Mouse (Mus musculus): ENCODE results near the gene Fam50a. TPM values are rescaled to one million over a fixed set of nuclear protein-coding genes. Genes with fewer than 3 reads are reported as not detected.
A peak's percentile ranks its signal among the peaks of the same experiment; 100 is the strongest.

The Fam50a gene
- total RNA-seq (2017): 85.7 and 97.0 TPM in 2 replicates

- ATAC-seq (ENCODE audit: extremely low read depth, insufficient number of reproducible peaks, low FRiP score, poor library complexity, severe bottlenecking): peak; percentile 97
Observed at GRCm38 (mm10) chrX:74312540-74313464, at the start of gene Fam50a. TSS of gene Fam50a (plus strand) at chrX:74313033.

DNA sequence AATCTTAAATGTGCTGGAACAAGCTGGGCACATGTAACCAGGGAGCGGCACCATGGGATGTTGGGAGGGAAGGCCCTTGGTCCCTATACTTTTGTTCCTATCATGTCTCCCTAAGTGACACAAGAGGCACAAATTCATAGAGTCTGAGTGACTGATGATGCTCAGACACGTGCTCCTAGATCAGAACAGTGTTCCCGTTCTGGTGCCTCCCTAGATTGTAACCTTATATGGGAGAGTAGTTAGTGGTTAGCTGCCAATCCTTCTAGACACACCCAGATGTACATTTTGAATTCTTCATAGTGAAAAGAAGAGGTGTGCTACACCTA, 43.1 kb upstream of the Fam50a start:
- ATAC-seq (ENCODE audit: extremely low read depth, insufficient number of reproducible peaks, low FRiP score, poor library complexity, severe bottlenecking): no peak

- peak; percentile 96 for ATAC-seq (ENCODE audit: extremely low read depth, insufficient number of reproducible peaks, low FRiP score, poor library complexity, severe bottlenecking)
Observed at GRCm38 (mm10) chrX:74270062-74270901, 42.6 kb upstream of the Fam50a start, which contains the start of gene Rpl10. TSS of gene Rpl10 (plus strand) at chrX:74270812.

DNA sequence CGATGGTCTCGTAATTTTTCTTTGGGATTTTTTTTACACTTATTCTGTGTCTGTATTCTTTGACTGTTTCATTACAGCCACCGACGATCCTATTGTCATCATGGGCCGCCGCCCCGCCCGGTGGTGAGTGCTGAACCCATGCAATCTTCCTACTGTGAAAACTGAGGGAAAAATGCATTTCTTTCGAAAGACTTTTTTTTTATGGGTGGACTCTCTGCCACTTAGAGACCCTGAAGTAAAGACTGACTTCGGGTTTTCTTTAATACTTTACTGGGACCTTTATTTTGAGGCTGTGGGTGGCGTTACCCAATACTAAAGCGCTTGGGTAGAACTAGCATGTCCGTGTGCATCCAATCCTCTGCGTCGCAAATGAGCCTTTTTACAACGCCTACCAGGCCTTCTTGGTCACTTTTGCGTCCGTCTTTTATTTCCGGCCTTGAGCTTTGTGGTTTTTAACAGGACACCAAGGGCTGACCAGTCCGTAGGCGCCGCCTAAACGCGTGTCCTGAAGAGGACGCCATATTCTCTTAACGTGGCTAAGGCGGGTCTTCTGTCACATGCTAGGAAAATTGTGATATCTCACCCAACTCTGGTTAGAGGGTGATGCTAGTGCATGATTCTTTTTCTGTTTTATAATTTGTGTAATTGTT, 41.8 kb upstream of the Fam50a start:
- ATAC-seq (ENCODE audit: extremely low read depth, insufficient number of reproducible peaks, low FRiP score, poor library complexity, severe bottlenecking): no peak

GRCm38 (mm10) chrX:74273422-74274322, 39.2 kb upstream of the Fam50a start:
- ATAC-seq (ENCODE audit: extremely low read depth, insufficient number of reproducible peaks, low FRiP score, poor library complexity, severe bottlenecking): no peak

- peak; percentile 44 for ATAC-seq (ENCODE audit: extremely low read depth, insufficient number of reproducible peaks, low FRiP score, poor library complexity, severe bottlenecking)
Observed at GRCm38 (mm10) chrX:74277916-74278315, 34.9 kb upstream of the Fam50a start.

DNA sequence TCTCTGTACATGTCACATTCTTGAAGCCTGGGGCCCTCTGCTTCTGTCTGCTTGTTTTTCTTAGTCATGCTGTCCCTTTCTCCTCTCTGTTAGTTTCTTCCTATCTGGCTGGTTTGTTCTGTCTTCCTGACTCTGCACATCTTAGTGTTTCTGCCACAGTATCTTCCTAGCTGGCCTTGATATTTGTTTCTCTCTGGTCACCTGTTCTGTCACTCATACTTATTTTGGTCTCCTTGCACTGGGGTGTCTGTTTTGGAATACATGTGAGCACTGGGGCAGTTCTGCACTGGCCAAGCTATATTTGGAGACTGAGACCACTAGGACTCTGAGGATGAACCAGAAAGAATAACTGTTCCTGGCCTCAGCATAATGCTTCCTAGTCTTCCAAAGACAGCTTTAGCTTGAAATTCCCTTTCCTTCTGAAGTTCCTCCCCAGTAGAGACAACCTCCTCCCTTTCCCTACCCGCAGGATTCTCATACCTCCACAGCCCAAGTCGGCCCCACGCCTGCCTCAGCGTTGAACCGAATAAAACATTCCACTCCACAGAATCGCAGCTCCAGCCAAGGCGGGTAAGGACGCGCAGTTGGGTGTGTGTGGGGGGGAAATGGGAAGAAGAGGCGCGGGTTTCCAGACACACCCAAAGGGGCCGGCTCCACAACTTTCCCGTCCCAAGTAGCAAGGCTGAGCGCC, 31.6 kb upstream of the Fam50a start:
- no peak for ATAC-seq (ENCODE audit: extremely low read depth, insufficient number of reproducible peaks, low FRiP score, poor library complexity, severe bottlenecking)

GRCm38 (mm10) chrX:74281732-74282394, 31.0 kb upstream of the Fam50a start, which contains the start of the genes Taz and Dnase1l1:
TSS of gene Taz (plus strand) at chrX:74281912.
TSS of gene Dnase1l1 (minus strand) at chrX:74282337.
- ATAC-seq (ENCODE audit: extremely low read depth, insufficient number of reproducible peaks, low FRiP score, poor library complexity, severe bottlenecking): peak; percentile 55

- ATAC-seq (ENCODE audit: extremely low read depth, insufficient number of reproducible peaks, low FRiP score, poor library complexity, severe bottlenecking): peak; percentile 92
Observed at GRCm38 (mm10) chrX:74282395-74283091, 30.3 kb upstream of the Fam50a start.

- ATAC-seq (ENCODE audit: extremely low read depth, insufficient number of reproducible peaks, low FRiP score, poor library complexity, severe bottlenecking): no peak
Observed at GRCm38 (mm10) chrX:74283092-74283437, 29.8 kb upstream of the Fam50a start.

DNA sequence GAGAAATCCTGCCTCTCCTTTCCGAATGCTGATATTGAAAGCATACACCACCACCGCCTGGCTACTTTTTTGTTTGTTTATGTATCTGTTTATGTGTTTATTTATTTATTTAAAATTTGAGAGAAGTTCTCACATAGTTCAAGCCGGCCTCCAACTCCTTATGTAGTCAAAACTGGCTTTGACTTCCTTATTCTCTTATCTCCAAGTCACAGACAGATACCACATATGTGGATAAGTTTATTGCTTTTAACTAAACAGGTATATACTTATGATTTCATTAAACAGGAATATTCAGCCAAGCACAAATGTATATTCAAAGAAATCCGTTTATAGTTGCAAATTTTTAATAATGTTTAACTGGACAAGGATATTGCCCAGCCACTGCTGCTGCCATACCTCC, 19.4 kb upstream of the Fam50a start:
- ATAC-seq (ENCODE audit: extremely low read depth, insufficient number of reproducible peaks, low FRiP score, poor library complexity, severe bottlenecking): no peak

DNA sequence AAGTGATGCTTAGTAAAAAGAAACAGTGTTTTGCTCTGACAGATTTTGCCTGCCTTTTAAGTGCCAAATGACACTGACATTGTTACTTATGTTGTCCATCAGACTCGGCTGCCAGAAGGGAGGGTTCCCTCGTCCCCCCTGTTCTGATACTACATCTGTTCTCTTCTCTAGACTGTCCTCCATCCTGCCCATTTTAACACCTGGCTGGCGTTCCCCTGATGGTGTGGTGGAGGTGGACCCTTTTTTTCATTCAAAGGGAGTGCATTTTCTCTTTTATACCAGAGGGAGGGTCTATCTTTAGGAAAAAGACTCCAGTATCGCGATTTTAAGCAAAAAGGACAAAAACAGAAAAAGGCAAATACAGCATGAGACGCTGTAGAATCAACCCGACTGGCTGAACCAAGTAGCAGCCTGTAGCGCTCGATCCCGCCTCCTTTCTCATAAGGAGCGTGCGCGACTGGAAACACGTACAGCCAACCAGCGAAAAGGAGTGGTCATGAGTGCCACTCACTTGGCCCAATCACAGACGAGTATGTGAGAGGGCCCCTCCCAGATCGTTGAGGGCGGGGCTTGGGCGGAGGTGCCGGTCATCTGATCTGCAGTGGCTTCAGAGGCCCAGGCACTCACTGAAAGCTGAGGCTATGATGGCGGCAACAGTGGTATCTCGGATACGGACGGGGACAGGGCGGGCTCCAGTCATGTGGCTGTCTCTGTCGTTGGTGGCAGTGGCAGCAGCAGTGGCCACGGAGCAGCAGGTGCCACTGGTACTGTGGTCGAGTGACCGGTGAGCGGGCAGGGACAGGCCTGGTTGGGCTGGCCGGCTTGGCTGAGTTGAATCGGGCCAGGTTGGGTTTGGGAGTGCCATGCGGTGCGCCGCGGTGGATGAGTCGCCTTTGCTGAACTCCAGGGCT, 16.0 kb upstream of the Fam50a start, which contains the start of gene Atp6ap1:
TSS of gene Atp6ap1 (plus strand) at position 560 of the 911 bp plus-strand sequence.
- ATAC-seq (ENCODE audit: extremely low read depth, insufficient number of reproducible peaks, low FRiP score, poor library complexity, severe bottlenecking): peak; percentile 100

GRCm38 (mm10) chrX:74298348-74298747, 14.5 kb upstream of the Fam50a start:
- ATAC-seq (ENCODE audit: extremely low read depth, insufficient number of reproducible peaks, low FRiP score, poor library complexity, severe bottlenecking): no peak

DNA sequence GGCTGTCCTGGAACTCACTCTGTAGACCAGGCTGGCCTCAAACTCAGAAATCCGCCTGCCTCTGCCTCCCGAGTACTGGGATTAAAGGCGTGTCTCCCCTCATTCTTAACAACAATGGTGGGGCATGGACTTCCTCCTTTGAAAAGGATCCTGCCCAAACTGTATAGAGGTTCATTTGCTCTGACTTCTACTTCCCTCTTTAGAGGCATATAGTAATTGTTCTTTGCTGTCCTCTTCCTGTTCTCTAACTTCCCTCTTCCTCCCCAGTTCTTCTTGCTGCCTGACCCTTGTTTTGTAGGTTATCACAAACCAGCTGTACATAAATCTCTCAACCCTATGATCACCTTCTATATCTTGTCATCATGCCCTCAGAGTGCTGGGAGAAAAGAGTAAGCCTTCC, 13.1 kb upstream of the Fam50a start:
- ATAC-seq (ENCODE audit: extremely low read depth, insufficient number of reproducible peaks, low FRiP score, poor library complexity, severe bottlenecking): peak; percentile 51

- ATAC-seq (ENCODE audit: extremely low read depth, insufficient number of reproducible peaks, low FRiP score, poor library complexity, severe bottlenecking): peak; percentile 76
Observed at GRCm38 (mm10) chrX:74304867-74305700, 7.7 kb upstream of the Fam50a start, which contains the start of gene Gdi1. TSS of gene Gdi1 (plus strand) at chrX:74304998.

All from neutrophil, adult 5-6 weeks (primary cell).